Mouse (Mus musculus) spleen, postnatal 14 days (tissue): ENCODE data around the gene Cwc22.

Experiments
- DNase-seq, 2 experiments: peaks; one replicate each; pipeline ENCODE4 v3.0.0; 2021 to 2022; ENCODE audit warnings: low spot score in 2 of 2

Gene Cwc22

GRCm38 (mm10) chr2:77969956-77970355 is 23.8 kb upstream of the Cwc22 start:
- DNase-seq: no peak

DNA sequence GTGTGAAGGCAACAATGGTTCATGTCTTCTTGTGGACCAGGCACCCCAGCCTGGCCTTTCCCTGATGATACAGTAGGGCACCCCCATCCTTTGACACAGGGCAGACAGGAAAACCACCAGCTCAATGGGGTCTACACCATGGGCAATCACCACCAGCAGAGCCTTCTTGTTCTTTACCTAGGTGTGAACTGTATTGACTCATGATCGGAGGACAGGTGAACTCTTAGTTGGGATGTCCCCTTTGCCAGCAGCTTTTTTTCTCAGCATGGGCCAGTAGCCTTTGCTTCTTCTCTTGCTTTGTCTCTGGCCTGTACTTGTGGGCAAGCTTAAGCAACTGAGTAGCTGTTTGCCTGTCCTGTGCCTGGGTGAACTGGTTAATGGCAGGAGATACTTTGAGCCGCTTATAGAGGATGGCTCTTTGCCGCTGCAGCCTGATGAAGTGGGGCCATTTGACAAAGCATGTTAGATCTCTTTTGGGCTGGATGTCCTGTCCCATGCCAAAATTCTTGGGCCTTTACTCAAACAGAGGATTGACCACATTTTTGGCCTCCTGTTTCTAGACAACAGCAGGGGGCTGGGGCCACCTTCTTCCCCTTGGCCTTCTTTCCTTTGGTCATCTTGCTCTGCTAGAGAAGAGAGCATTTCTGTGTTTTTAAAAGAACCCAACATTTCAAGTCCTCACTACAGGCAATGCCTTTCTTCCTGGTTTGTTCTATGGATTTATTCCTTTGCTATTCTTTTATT is 16.4 kb upstream of the Cwc22 start:
- no peak for DNase-seq

GRCm38 (mm10) chr2:77961256-77961655 is 15.1 kb upstream of the Cwc22 start:
- no peak for DNase-seq

GRCm38 (mm10) chr2:77960711-77961110 is 14.5 kb upstream of the Cwc22 start:
- DNase-seq: no peak

DNA sequence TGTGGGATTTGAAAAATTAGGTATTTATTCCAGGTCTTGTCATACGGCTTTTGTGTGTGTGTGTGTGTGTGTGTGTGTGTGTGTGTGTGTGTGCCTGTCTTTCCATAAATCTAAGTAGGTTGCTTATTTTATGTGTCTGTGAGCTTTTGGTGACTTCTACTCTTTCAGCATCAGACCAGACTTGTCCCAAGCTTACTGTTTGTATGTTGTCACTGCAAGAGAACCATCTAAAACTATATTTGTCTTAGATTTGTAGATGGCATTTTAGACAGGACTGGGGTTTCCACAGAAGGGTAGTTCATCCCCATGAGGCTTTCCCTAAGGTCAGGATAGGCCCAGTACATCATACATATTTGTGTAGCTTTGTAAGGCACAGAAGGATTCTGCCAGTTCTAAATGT is 13.2 kb upstream of the Cwc22 start:
- no peak for DNase-seq

- no peak for DNase-seq
Observed at GRCm38 (mm10) chr2:77951415-77951913, 5.3 kb upstream of the Cwc22 start.

GRCm38 (mm10) chr2:77950111-77950510 is 3.9 kb upstream of the Cwc22 start:
- DNase-seq: no peak

- no peak for DNase-seq
Observed at GRCm38 (mm10) chr2:77949521-77949920, 3.3 kb upstream of the Cwc22 start.

DNA sequence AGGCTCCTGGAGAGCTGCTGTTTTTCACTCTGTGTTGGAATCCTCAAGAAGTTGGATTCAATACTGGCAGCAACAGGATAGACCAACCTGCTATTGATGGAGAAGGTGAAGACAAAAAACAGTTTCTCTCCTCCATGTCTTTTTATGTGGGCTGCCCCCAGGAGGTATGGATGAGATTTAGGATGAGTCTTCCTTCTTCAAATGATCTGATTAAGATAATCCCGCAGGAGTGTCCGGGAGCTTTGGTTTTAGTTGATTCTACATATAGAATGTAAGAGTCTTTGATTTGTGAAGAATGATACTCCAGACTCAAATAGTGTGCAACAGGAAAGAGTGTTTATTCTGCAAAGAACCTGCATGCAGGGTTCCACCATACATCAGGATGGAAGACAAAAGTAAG is 2.7 kb upstream of the Cwc22 start:
- no peak for DNase-seq

GRCm38 (mm10) chr2:77948126-77948525 is 2.0 kb upstream of the Cwc22 start:
- no peak for DNase-seq

GRCm38 (mm10) chr2:77947161-77947870 is 1.1 kb upstream of the Cwc22 start:
- DNase-seq: no peak

GRCm38 (mm10) chr2:77944860-77945595 is 1.1 kb downstream of the Cwc22 start:
- no peak for DNase-seq

- DNase-seq: no peak
Observed at GRCm38 (mm10) chr2:77944281-77944680, 1.9 kb downstream of the Cwc22 start.

DNA sequence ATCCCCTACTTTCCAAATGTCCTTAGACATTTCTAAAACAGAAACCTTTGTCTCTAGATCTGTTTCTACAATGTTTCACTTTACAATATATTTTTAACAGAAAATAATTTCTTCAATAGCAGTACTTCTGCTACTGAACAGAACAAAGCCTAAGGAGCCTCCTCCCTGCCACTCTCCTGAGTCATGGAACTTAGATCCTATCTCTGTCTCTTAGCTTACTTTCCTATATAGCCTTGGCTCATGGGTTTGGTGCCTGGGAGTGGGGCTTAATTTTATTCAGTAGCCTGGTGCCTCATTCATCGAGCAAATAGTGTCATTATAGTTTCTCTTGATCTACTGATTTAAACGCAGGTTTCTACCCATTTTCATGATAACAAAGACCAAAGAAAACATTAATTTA is 4.2 kb downstream of the Cwc22 start:
- DNase-seq: no peak

DNA sequence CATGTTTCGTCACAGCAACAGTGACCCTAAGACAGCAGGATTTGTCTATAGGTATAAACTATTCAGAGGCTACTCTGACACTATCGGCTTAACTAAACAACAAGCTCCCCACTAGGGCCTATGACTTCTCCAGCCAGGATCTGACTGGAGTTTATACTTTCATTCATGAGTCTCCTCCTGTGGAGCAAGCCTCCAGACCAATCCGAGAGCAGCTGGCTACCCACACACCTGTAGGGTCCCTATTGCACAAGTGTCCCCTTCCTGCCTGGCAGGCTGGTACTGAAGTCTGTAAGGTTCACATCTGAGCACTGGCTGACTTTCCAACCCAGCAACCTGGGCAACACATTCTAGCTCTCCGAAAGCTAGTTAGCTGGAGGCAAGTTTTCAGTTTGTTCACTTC is 7.9 kb downstream of the Cwc22 start:
- no peak for DNase-seq

DNA sequence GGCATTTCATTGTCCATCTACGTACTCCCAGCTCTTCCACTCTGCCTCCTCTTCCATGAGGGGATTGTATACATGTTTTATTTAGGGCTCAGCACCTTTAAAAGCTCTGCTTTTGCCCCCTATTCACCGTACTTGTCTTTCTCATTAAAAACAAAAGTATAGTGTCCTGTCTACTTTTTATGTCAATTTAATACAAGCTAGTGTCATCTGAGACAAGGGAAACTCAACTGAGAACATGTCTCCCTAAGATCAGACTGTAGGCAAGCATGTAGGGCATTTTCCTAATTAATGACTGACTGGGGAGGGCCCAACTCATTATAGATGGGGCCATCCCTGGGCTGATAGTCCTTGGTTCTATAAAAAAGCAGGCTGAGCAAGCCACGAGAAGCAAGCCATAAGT is 8.4 kb downstream of the Cwc22 start:
- no peak for DNase-seq

DNA sequence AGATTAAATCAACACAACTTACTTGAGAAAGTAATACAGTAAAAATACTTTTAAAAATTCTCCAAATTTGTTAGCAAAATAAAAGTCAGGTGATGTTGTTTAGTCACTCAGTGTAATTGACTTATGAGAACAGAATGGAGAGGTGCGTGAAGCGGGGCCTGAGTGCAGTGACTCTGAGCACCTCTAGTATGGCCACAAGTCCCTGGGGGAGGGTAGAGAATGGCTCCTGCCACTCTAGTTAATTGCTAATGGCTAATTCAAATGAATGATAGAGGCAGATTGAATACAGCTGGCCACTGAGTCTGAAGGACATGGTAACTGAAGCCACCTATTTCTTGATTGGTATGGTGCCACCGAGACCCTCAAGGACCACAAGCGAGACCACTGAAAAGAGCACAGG is 12.0 kb downstream of the Cwc22 start:
- no peak for DNase-seq

GRCm38 (mm10) chr2:77933630-77934029 is 12.5 kb downstream of the Cwc22 start:
- no peak for DNase-seq

DNA sequence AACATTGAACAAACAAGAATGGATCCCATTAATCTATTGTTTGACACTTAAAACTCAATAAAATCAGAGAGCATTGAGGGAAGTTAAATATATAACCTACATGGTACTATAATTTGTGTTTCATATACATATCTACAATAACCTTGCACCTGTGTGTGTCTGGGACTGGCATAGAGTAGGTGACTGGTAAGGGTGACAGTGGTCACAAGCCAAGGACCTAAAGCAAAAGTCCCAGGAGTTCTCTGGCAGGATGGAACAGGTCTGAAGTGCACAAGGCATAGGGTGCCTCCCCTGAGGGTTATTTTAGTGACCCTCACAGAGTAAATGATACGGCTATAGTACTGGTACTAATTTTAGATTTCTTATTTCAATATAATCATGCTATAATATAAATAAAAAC is 14.2 kb downstream of the Cwc22 start:
- DNase-seq: no peak

- no peak for DNase-seq
Observed at GRCm38 (mm10) chr2:77928352-77928751, 17.8 kb downstream of the Cwc22 start.

DNA sequence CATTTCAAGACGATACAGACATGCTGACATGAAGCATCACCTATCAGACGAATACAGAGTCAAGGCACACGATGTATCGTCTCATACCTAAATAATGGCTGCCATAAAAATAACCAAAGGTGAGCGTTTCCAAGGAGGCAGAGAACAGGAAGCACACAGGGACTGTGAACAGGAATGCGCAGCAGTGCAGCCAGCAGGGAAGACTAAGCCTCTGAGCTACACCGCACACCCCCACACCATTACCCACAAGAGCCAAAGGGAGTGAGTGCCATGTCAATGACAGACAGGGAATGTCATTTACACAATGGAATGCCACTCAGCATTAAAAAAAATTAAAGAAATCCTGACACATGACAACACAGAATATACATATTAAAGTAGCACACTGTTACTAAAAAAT is 19.7 kb downstream of the Cwc22 start:
- DNase-seq: no peak

- DNase-seq: no peak
Observed at GRCm38 (mm10) chr2:77925997-77926396, 20.2 kb downstream of the Cwc22 start.
